Mouse (Mus musculus) CH12.LX (cell line): ENCODE measurements around the gene Syne3. TPM values are rescaled to one million over a fixed set of nuclear protein-coding genes. Genes with fewer than 3 reads are reported as not detected.

ENCODE experiments used
- DNase-seq: peaks from one replicate; pipeline ENCODE4 v3.0.0-alpha.2; 2013; ENCODE audit errors: extremely low read depth
- H3K27ac ChIP-seq: 2 replicates; pipeline ENCODE4 v1.5.1; 2012; ENCODE audit warnings: low read depth, mild to moderate bottlenecking, control low read depth, moderate library complexity; ENCODE audit not compliant: insufficient read depth
- H3K27me3 ChIP-seq: replicated peaks from 2 replicates; pipeline ENCODE3; 2012; ENCODE audit warnings: inconsistent platforms
- H3K36me3 ChIP-seq, 2 experiments: replicated peaks in 1 of 2; 2 replicates each; pipeline versions ENCODE3 to v1.6.1; 2012; ENCODE audit warnings: inconsistent platforms in 1 of 2, low read length in 1 of 2, mild to moderate bottlenecking in 1 of 2, mixed read lengths in 1 of 2, moderate library complexity in 1 of 2; ENCODE audit not compliant: control insufficient read depth in 1 of 2, insufficient read depth in 1 of 2
- H3K4me1 ChIP-seq, 2 experiments: 2 replicates each; pipeline ENCODE4 v1.6.1; 2012; ENCODE audit warnings: inconsistent platforms in 1 of 2, moderate library complexity in 1 of 2; ENCODE audit not compliant: insufficient read depth in 2 of 2, control insufficient read depth in 1 of 2
- H3K4me2 ChIP-seq: 2 replicates; pipeline ENCODE4 v1.6.1; 2012; ENCODE audit warnings: low read depth, mild to moderate bottlenecking, control low read depth; ENCODE audit not compliant: poor library complexity, insufficient read depth, severe bottlenecking
- H3K4me3 ChIP-seq, 3 experiments: fragments of 150-350 bp in 1 of 3; sonication (generic) in 1 of 3; replicated peaks in 1 of 3; 2 replicates each; pipeline versions ENCODE3 to v1.5.1; 2011 to 2012; ENCODE audit warnings: low read depth in 2 of 3, low read length in 2 of 3, mild to moderate bottlenecking in 2 of 3, moderate library complexity in 2 of 3, control low read depth in 1 of 3, improper control_type of control experiment in 1 of 3, inconsistent platforms in 1 of 3, mixed read lengths in 1 of 3; ENCODE audit not compliant: poor library complexity in 1 of 3
- H3K79me2 ChIP-seq: replicated peaks from 2 replicates; pipeline ENCODE4 v1.6.1; 2012; ENCODE audit warnings: mild to moderate bottlenecking, moderate library complexity; ENCODE audit not compliant: control insufficient read depth, poor library complexity, insufficient read depth, severe bottlenecking; ENCODE audit errors: extremely low read depth
- H3K9ac ChIP-seq: 2 replicates; pipeline ENCODE4 v1.6.1; 2012; ENCODE audit warnings: low read depth, mild to moderate bottlenecking, control low read depth, moderate library complexity; ENCODE audit not compliant: insufficient read depth
- H3K9me3 ChIP-seq: replicated peaks from 2 replicates; pipeline ENCODE3; 2012; ENCODE audit warnings: low read length, inconsistent platforms, mixed read lengths
- CHD1 ChIP-seq: IDR thresholded peaks from 2 replicates; pipeline ENCODE4 v1.6.1; 2012; ENCODE audit warnings: low read depth, low read length, improper control_type of control experiment, inconsistent platforms
- CTCF ChIP-seq, 2 experiments: IDR thresholded peaks in 1 of 2; conservative IDR thresholded peaks in 1 of 2; 2 replicates each; pipeline ENCODE4 v1.5.1; 2011 to 2012; ENCODE audit warnings: low read depth in 2 of 2, low read length in 2 of 2, improper control_type of control experiment in 1 of 2, inconsistent platforms in 1 of 2, mild to moderate bottlenecking in 1 of 2, moderate library complexity in 1 of 2
- E2F4 ChIP-seq: IDR thresholded peaks from 2 replicates; pipeline ENCODE4 v1.6.1; 2011; ENCODE audit warnings: low read depth, low read length, improper control_type of control experiment; ENCODE audit not compliant: insufficient replicate concordance
- EP300 ChIP-seq: IDR thresholded peaks from 2 replicates; pipeline ENCODE4 v1.6.1; 2011; ENCODE audit warnings: low read length, improper control_type of control experiment
- ETS1 ChIP-seq: conservative IDR thresholded peaks from 2 replicates; pipeline ENCODE4 v1.6.1; 2012; ENCODE audit warnings: low read depth, mild to moderate bottlenecking, inconsistent platforms, low read length, improper control_type of control experiment, moderate library complexity
- GABPA ChIP-seq: IDR thresholded peaks from 2 replicates; pipeline ENCODE4 v1.6.1; 2012; ENCODE audit warnings: low read depth, low read length, improper control_type of control experiment, inconsistent platforms; ENCODE audit not compliant: insufficient replicate concordance
- HCFC1 ChIP-seq: IDR thresholded peaks from 2 replicates; pipeline ENCODE4 v1.6.1; 2012; ENCODE audit warnings: low read depth, mild to moderate bottlenecking, inconsistent platforms, low read length, improper control_type of control experiment
- IRF4 ChIP-seq: IDR thresholded peaks from 2 replicates; pipeline ENCODE4 v1.6.1; 2014; ENCODE audit warnings: low read depth, mild to moderate bottlenecking, inconsistent platforms, low read length, improper control_type of control experiment
- JUN ChIP-seq: IDR thresholded peaks from 2 replicates; pipeline ENCODE4 v1.6.1; 2011; ENCODE audit warnings: low read depth, mild to moderate bottlenecking, low read length, improper control_type of control experiment, moderate library complexity; ENCODE audit not compliant: insufficient read depth
- KAT2A ChIP-seq: IDR thresholded peaks from 2 replicates; pipeline ENCODE4 v1.6.1; 2012; ENCODE audit warnings: low read length, improper control_type of control experiment, inconsistent platforms; ENCODE audit not compliant: insufficient replicate concordance
- MAFK ChIP-seq: IDR thresholded peaks from 2 replicates; pipeline ENCODE4 v1.6.1; 2011; ENCODE audit warnings: low read length, improper control_type of control experiment; ENCODE audit not compliant: insufficient replicate concordance
- MAX ChIP-seq: IDR thresholded peaks from 2 replicates; pipeline ENCODE4 v1.6.1; 2011; ENCODE audit warnings: low read length, improper control_type of control experiment
- MAZ ChIP-seq: IDR thresholded peaks from 2 replicates; pipeline ENCODE4 v1.6.1; 2012; ENCODE audit warnings: low read depth, mild to moderate bottlenecking, inconsistent platforms, low read length, improper control_type of control experiment, moderate library complexity
- MEF2A ChIP-seq: IDR thresholded peaks from 2 replicates; pipeline ENCODE4 v1.6.1; 2014; ENCODE audit warnings: low read depth, mild to moderate bottlenecking, inconsistent platforms, low read length, improper control_type of control experiment, borderline replicate concordance
- MXI1 ChIP-seq: IDR thresholded peaks from 2 replicates; pipeline ENCODE4 v1.6.1; 2011; ENCODE audit warnings: mild to moderate bottlenecking, low read depth, low read length, improper control_type of control experiment
- MYC ChIP-seq: IDR thresholded peaks from 2 replicates; pipeline ENCODE4 v1.6.1; 2011; ENCODE audit warnings: low read depth, mild to moderate bottlenecking, improper control_type of control experiment, low read length
- NELFE ChIP-seq: IDR thresholded peaks from 2 replicates; pipeline ENCODE4 v1.6.1; 2011; ENCODE audit warnings: low read depth, low read length, improper control_type of control experiment
- NRF1 ChIP-seq: IDR thresholded peaks from 2 replicates; pipeline ENCODE4 v1.6.1; 2014; ENCODE audit warnings: low read depth, mild to moderate bottlenecking, inconsistent platforms, low read length, improper control_type of control experiment, moderate library complexity
- PAX5 ChIP-seq: IDR thresholded peaks from 2 replicates; pipeline ENCODE4 v1.6.1; 2012; ENCODE audit warnings: low read length, inconsistent platforms, mixed read lengths
- POLR2A ChIP-seq: IDR thresholded peaks from 2 replicates; pipeline ENCODE4 v1.6.1; 2011; ENCODE audit warnings: low read depth, mild to moderate bottlenecking, improper control_type of control experiment, low read length
- POLR2AphosphoS2 ChIP-seq: IDR thresholded peaks from 2 replicates; pipeline ENCODE4 v1.6.1; 2011; ENCODE audit warnings: low read depth, low read length, improper control_type of control experiment
- RAD21 ChIP-seq: IDR thresholded peaks from 2 replicates; pipeline ENCODE4 v1.6.1; 2011; ENCODE audit warnings: low read depth, mild to moderate bottlenecking, low read length, improper control_type of control experiment, moderate library complexity
- RCOR1 ChIP-seq: conservative IDR thresholded peaks from 2 replicates; pipeline ENCODE4 v1.6.1; 2012; ENCODE audit warnings: low read depth, mild to moderate bottlenecking, inconsistent platforms, low read length, improper control_type of control experiment
- SMC3 ChIP-seq: IDR thresholded peaks from 2 replicates; pipeline ENCODE4 v1.6.1; 2011; ENCODE audit warnings: low read depth, low read length, improper control_type of control experiment
- TBP ChIP-seq: conservative IDR thresholded peaks from 2 replicates; pipeline ENCODE4 v1.6.1; 2011; ENCODE audit warnings: low read depth, low read length, improper control_type of control experiment
- TCF12 ChIP-seq: IDR thresholded peaks from 2 replicates; pipeline ENCODE4 v1.6.1; 2014; ENCODE audit warnings: low read depth, mild to moderate bottlenecking, inconsistent platforms, low read length, improper control_type of control experiment
- UBTF ChIP-seq: IDR thresholded peaks from 2 replicates; pipeline ENCODE4 v1.6.1; 2012; ENCODE audit warnings: low read depth, mild to moderate bottlenecking, inconsistent platforms, low read length, improper control_type of control experiment, moderate library complexity
- USF2 ChIP-seq: conservative IDR thresholded peaks from 2 replicates; pipeline ENCODE4 v1.6.1; 2011; ENCODE audit warnings: low read depth, low read length, improper control_type of control experiment
- ZC3H11A ChIP-seq: IDR thresholded peaks from 2 replicates; pipeline ENCODE4 v1.6.1; 2012; ENCODE audit warnings: low read depth, mild to moderate bottlenecking, inconsistent platforms, low read length, improper control_type of control experiment
- ZMIZ1 ChIP-seq: IDR thresholded peaks from 2 replicates; pipeline ENCODE4 v1.6.1; 2012; ENCODE audit warnings: low read depth, mild to moderate bottlenecking, inconsistent platforms, low read length, improper control_type of control experiment
- ZNF384 ChIP-seq: IDR thresholded peaks from 2 replicates; pipeline ENCODE4 v1.6.1; 2012; ENCODE audit warnings: low read depth, low read length, improper control_type of control experiment, inconsistent platforms
- dilution Hi-C: fragments of 300-500 bp; cut with MboI; formaldehyde crosslinking; loops from 2 replicates; pipeline ENCODE4 v1.14.3; 2020; ENCODE audit warnings: low sequenced_read_pairs; ENCODE audit not compliant: extremely low pct_unique_long_range_greater_than_20kb, extremely low pct_ligation_motif_present
- in situ Hi-C: fragments of 300-500 bp; cut with MboI; formaldehyde crosslinking; loops from 3 replicates; pipeline ENCODE4 v1.14.3; 2019; ENCODE audit warnings: low sequenced_read_pairs, low pct_ligation_motif_present, low pct_unique_long_range_greater_than_20kb, mixed read lengths
- polyA plus RNA-seq: library from polyadenylated mRNA; unstranded; fragments of >175 nt; gene quantifications from 2 replicates; pipeline ENCODE4 v1.2.1, GENCODE M21; 2012; ENCODE audit warnings: low read depth; ENCODE audit not compliant: insufficient read length
- total RNA-seq, 2 experiments: library from RNA; depleted of rRNA; stranded (reverse); fragments of 300-350 nt in 1 of 2; fragments of >200 nt in 1 of 2; gene quantifications; 2 replicates each; pipeline ENCODE4 v1.2.3; 2012 to 2014

Syne3 gene
- total and polyA plus RNA-seq, 3 experiments: 5.3 to 18.7 (median 7.3) TPM

DNA sequence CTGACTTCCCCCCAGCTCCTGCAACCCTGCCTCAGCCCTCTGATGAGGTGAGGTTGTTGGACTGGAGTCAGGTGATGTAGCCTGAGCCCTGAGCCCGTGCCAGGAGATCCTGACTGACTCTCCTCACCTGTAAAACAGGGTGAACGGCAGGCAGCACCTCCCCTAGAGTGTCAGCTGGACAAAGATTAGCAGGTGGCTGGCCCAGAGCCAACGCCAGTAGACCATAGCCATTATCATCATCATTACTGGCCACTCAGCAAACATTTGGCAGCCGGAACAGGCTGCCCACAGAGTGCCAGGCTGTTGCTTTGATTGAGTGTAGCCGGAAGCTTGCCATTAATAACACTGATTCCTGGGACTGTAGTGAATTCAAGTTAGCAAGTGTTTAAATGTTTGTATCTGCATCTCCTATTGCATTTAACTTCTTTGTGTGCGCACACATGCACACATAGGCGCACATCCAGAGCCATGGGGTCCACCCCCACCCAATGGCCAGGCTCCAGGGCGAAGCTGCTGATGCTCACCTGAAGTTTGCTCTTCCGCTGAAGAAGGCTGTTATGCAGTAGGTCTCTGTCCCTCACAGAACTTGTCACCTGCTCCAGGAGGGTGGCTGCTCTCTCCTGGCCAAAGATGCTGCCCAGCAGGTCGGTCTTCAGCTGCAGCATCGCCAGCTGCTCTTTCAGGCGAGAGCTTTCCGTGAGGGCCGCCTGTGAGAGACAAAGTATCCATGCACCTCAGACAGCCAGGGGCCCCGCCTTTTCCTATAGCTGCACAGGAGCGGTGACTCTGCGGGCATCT is 54.4 kb downstream of the Syne3 start:
- in situ Hi-C loops: loop anchor here (10.0 kb wide), 1 partner anchor 50 kb away; the partner anchor contains the start of gene Syne3
- Histone ChIP-seq H3K9me3 (no peaks in the 10 kb centered on the region), H3K4me2 (no peak overlapping the region), H3K79me2 (no peaks in the 10 kb centered on the region), H3K36me3 (peaks cover 70 to 83% of the 10 kb centered on the region in 2 experiments), H3K9ac (no peak overlapping the region), H3K27me3 (no peaks in the 10 kb centered on the region), H3K4me3 (no peak overlapping the region), H3K27ac (no peak overlapping the region), H3K4me1 (peaks cover 0 to 7% of the 10 kb centered on the region in 2 experiments; a peak in 1 of 4 replicates)
- no peak for DNase-seq
- dilution Hi-C loops: no loop called here
- no peak for TF ChIP-seq TBP

DNA sequence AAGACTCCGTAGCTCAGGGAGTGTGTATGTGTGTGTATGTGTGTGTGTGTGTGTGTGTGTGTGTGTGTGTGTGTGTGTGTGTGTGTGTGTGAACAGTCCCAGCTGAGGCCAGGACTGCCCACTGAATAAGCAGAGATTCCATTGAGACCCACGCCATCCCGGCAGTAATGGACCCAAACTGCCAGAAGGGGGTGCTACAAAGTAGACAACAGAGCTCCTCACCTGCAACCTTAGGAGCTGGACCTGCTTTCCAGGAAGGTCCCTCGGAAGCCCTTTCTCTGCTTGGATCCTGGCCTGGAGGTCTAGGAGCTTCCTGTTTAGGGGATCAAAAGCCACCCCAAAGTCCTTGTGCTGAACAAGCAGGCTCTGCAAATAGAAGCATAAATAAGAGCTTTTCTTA is 55.7 kb downstream of the Syne3 start:
- peak; percentile 61 for DNase-seq
- in situ Hi-C loops: loop anchor here (5.0 to 10.0 kb wide), 2 partner anchors 51 to 78 kb away; partner anchors contain the start of genes Glrx5 and Syne3
- Histone ChIP-seq H3K27me3 (no peaks in the 10 kb centered on the region), H3K27ac (no peak overlapping the region), H3K79me2 (no peaks in the 10 kb centered on the region), H3K9ac (no peak overlapping the region), H3K4me2 (no peak overlapping the region), H3K4me1 (peaks cover 0 to 4% of the 10 kb centered on the region in 2 experiments; a peak in 1 of 4 replicates), H3K36me3 (peaks cover 63 to 72% of the 10 kb centered on the region in 2 experiments), H3K9me3 (no peaks in the 10 kb centered on the region), H3K4me3 (no peak overlapping the region)
- dilution Hi-C loops: no loop called here
- TF ChIP-seq SMC3: peak; percentile 94
- no peak for TF ChIP-seq E2F4
- no peak for TF ChIP-seq MXI1
- TF ChIP-seq ETS1: no peak
- TF ChIP-seq RAD21: peak; percentile 79
- TF ChIP-seq GABPA: no peak
- TF ChIP-seq MAFK: no peak
- no peak for TF ChIP-seq RCOR1
- TF ChIP-seq KAT2A: no peak
- no peak for TF ChIP-seq TBP
- no peak for TF ChIP-seq MAX
- TF ChIP-seq UBTF: no peak
- TF ChIP-seq NRF1: no peak
- TF ChIP-seq ZC3H11A: peak; percentile 71
- TF ChIP-seq MYC: no peak
- TF ChIP-seq NELFE: no peak
- TF ChIP-seq ZNF384: no peak
- TF ChIP-seq HCFC1: no peak
- 0 out of 2 replicates have a peak, but pooled peaks have one; percentile 22 for TF ChIP-seq IRF4
- TF ChIP-seq PAX5: no peak
- no peak for TF ChIP-seq EP300
- no peak for TF ChIP-seq POLR2AphosphoS2
- TF ChIP-seq CHD1: no peak
- TF ChIP-seq MAZ: no peak
- no peak for TF ChIP-seq JUN
- no peak for TF ChIP-seq POLR2A
- no peak for TF ChIP-seq MEF2A
- peak; percentile 21 to 84; a peak in 3 of 4 replicates for TF ChIP-seq CTCF (conservative IDR thresholded peaks at IDR 0.05 in 1 of 2, IDR thresholded peaks at IDR 0.05 in 1 of 2; ENCODE audit: low read depth in 2 of 2, low read length in 2 of 2)
- TF ChIP-seq ZMIZ1: no peak
- peak; percentile 3; the same call in 1 of the 2 replicates for TF ChIP-seq TCF12
- TF ChIP-seq USF2: no peak
